Mouse (Mus musculus) adrenal gland, adult 18-20 months (tissue): Measurements from ENCODE around the gene Crtc1. TPM values are rescaled to one million over a fixed set of nuclear protein-coding genes. Genes with fewer than 3 reads are reported as not detected.

ENCODE experiments used
- DNase-seq, 2 experiments: peaks; one replicate each; pipeline ENCODE4 v3.0.0; 2021 to 2022; ENCODE audit warnings: low spot score in 2 of 2
- total RNA-seq, 2 experiments: library from RNA; stranded (reverse); gene quantifications; 1 replicate in 1 of 2; 2 replicates in 1 of 2; pipeline ENCODE4 v1.2.3; 2021

Gene Crtc1
- total RNA-seq, 2 experiments from 2014 or later = 19.3 to 22.3 TPM

DNA sequence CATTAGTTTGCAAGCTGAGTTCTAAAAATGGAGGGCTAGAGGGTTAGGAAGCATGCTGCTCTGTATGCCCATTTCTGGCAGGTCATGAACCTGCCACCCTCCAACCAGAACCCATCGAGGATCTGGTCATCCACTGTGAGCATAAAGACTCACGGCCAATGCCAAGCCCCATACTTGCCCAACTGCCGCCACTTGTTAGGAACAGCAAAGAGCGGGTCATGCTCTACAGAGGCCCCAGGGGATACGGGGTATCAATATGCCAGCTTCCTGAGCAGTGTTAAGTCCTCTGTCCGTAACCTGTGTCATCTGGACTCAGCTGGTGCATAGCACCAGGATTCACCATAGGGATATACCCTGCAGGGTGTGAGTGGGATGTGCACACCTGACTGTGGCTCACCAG is 24.8 kb upstream of the Crtc1 start:
- no peak for DNase-seq

DNA sequence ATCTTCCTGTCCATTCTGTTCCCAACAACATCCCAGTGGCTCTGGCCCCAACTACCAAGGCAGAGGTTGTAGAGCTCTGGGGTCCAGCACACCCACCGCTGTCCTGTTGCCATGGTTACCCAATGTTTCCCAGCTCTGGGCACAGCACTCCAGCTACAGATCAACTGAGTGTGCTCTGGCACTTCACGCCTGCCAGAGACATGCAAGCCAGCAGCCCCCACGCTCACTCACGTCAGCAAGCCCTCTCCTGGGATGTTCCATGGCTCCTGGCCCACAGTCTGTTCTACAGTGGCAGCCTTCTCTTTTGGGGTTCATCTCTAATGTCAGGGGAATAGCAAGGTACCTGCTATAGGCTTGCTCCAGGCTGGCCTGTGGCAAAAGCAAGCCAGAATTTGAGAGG is 23.9 kb upstream of the Crtc1 start:
- no peak for DNase-seq

DNA sequence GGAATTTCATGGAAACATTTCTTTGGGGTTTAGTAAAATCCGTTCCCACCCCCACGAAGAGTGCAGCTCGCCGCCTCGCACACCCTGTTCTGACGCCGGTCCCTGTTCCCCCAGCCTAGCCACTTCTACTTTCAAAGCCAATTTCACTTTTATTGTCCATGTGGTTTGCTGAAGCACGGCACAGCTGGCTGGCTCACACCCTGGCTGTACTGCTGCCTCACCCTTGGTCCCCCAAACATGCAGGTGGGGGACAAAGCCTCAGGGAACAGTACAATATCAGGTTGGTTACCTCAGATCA is 23.1 kb upstream of the Crtc1 start:
- no peak for DNase-seq

DNA sequence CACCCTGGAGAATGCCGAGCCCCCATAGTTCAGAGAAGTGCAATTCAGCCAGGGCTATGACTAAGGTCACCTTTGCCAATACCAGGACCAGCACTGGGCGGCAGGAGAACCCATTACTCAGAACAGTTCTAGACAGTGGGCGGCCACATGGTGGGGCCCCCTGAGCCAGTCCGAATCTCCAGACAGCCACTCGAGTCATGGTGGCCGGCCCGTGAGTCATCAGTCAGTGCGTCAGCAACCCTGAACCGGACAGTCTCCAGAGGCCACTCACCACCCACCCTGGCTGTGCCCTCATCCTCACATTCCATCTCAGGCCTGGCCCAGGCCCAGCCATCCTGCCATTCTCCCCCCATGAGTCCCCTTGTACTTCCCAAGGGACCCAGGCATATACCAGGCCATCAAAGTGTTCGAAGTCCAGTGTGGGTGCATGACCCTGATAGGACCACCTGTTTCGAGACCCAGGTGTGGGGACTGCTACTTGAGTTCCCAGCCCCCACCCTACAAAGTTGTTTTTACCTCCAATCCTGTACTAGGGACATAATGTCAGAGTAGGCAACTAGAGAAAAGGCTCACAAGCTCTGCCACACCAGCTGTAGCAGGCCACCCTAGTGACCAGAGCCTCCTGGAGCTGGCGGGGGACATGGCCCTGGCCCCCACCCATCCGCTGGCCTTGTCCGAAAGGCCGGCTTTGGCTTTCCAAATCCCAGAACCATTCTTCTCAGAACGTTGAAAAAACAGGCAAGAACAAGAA is 22.6 kb upstream of the Crtc1 start:
- DNase-seq = peak; percentile 54 to 56

DNA sequence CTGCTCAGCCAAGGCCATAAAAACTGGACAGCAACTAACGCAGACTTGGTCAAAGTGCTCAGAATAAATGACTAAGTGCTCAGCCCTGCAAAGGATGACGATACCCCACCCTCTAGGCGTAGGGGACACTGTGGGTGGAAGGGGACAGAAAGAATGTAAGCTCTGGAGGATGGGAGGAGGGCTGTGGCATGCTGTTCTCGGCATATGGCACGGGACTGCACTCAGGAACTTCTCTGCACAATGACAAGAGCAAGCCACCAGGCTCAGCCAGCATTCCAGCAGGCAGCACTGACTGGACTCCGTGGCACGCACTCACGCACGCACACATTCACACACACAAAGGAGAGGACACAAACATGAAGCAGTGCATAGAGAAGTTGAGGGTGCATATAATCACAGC is 21.2 kb upstream of the Crtc1 start:
- no peak for DNase-seq

DNA sequence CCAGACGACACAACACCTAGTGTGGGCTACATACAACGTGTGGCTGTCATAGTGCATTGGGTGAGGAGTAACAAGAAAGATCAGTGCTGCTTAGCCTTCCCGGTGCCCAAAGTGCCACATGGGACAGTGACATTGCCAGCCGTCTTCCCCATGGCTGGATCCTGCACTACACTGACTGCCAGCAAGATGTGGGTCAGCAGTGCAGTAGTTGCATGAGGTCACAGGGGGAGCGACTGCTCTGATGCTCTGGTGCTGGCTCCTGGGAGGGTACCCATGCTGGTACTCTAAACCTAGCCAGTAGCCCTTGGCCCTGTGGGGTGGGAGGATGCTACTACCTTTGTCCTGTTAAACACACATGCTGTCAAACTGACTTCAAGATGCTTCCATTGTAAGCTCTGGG is 20.8 kb upstream of the Crtc1 start:
- no peak for DNase-seq

DNA sequence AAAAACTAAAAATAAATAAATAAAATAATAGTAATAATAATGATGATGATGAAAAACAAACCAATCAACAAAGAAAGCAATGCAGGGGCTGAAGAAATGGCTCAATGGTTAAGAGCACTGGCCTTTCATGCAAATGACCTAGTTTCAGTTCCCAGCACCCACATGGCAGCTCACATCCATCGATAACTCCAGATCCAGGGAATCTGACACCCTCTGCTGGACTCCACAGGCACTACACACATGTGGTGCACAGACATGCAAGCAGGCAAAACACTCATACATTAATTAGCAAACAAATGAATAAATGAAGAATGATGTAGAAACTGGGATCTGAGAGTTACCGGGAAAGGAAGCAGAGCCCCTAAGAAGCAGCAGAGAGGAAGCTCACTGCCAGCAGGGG is 20.3 kb upstream of the Crtc1 start:
- DNase-seq = no peak

DNA sequence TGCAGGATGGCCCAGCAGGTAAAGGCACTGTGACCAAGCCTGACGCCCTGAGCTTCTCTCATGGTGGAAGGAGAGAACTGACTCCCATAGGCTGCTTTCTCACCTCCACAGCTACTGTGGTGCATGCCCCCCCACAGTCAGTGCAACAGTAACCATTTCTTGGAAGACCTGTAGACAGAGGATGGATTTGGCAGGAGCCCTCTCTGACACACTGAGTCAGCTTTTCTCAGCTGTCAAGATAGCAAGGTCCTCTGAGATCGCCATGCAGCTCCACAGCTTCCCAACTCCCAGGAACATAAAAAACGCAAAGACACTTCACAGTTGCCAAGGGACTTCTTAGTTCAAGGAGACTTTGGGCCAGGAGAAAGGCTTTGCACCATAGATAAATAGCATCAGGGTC is 19.1 kb upstream of the Crtc1 start:
- no peak for DNase-seq

DNA sequence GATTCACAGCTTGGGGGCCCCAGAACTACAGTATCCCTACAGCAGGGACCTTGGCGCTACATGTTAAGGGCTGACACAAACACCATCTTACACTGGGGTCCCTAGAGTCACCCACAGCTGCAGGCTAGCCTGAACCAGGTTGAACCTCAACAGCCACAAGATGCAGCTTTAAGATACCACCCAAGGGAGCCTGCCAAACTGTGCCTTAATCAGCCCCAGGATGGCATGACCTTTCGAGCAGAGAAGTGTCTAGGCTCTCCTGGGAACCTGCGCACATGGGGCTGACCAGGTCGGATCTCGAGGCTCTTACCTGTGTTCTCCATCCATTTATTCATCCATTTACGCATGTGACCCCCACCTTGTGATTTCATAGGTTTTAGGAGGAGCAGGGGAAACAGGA is 18.5 kb upstream of the Crtc1 start:
- DNase-seq = no peak

DNA sequence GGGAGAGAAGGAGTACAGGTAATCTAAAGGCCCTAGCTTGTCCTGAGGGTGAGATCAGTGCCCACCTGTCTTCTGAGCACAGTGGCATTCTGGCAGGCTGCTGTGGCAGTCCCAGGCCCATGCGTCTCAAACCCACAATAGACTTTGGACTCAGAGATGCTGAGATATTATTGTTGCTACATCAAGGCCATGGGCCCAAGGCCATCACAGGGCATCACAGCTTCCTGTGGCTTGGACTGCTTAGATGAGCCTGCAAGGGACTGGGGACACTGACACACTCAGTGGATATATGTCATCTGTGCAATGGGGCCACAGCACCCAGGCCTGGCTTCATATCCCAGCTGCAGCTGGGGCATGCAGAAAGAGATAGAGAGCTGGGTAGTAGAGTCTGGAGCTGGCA is 17.6 kb upstream of the Crtc1 start:
- DNase-seq = no peak

DNA sequence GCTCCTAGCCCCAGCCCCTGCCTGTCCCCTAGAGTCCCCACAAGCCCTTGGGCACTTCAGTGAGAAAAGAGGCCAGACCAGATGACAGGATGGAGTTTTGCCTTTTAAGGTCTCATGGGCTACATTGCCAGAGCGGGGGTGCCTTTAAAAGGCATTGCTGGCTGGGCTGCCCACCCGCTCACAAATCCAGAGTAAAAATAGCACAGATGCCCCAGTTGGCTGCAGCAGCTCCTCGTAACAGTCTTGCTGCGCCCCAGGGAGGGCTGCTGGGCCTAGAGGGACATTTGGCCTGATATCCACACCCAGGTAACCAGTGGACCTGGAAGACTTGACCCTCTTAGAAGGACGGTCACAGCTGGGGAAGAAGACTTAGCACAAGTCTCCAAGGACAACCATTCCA is 14.5 kb upstream of the Crtc1 start:
- no peak for DNase-seq

DNA sequence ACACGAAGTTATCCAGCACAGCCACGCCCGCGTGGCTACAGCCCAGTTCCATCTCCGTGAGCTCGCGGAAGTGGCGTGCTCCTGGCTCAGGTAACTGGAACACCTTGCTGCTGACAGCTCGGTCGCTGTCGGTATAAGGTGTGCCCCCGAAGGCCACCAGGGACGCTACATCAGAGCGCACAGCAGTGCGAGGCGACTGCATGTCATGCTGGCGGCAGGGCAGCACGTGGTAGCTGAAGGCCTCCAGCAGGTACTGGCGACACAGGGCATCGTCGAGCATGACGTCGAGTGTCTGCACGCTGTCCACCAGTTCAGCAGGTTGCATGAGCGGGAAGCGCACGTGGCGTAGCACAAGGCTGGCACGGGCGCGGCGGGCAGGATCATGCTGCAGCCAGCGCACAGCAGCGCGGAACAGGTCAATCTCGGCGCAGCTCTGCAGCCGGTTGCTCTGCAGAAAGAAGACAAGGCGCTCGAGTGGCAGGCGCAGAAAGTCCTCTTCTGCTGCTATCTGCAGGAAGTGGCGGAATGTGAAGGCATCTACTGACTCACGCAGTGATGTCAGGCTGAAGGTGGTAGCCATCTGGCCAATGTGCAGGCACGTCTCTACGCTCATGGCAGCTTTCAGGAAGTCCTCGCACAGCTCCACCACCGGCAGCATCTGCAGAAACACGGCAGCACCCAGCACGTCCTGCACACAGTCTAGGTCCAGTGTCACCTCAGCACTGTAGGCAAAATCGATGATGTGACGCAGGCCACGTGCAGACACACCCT is 13.0 kb upstream of the Crtc1 start:
- no peak for DNase-seq

DNA sequence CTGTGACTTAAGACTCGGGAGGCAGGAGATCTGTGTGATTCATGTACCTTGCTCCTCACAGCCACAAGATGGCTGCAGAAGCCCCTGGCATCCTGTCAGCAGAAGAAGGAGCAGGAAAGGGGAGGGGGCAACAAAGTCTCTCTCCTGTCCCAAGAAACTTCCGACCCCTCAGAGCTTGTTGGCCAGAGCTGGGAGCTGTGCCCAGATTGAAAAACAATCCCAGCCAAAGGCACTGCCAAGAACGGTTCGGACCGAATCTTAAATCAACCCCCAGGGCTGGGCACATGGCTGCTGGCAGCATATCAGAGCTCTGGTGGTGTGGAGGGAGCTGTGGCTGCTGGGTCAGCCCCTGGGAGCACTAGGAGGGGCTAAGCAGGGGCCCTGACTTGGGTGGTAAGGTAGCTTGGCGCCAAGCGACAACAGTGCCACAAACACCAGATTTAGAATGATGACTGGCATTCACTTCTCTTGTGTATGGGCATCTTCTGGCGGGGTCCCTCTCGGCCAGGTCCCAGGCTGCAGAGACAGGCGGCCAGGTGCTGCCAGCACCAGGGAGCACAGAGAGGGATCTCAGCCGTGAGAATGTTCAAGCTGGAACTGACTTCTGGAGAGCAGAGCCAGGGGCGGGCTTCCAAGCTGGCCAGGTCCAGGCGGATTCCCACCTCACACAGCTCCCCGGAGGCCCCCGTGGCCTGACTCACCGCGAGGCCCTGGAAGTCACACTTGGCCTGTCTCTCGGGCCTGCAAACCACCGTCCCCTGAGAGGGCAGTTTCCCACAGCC is 8.5 kb upstream of the Crtc1 start:
- DNase-seq = no peak

DNA sequence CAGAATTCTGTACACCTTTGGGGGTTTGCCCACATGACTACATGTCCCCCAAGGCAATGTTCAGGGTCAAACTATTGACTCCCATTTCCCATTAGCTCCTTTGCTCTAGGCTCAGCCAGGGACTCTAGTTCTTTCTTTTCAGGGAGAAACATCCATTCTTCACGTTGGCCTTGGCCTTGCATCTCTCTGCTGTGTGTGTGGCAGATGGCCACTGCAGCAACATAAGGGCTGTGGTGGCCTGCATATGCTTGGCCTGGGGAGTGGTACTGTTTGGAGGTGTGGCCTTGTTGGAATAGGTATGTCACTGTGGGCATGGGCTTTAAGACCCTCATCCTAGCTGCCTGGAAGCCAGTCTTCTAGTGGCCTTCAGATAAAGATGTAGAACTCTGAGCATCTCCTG is 6.6 kb upstream of the Crtc1 start:
- no peak for DNase-seq

DNA sequence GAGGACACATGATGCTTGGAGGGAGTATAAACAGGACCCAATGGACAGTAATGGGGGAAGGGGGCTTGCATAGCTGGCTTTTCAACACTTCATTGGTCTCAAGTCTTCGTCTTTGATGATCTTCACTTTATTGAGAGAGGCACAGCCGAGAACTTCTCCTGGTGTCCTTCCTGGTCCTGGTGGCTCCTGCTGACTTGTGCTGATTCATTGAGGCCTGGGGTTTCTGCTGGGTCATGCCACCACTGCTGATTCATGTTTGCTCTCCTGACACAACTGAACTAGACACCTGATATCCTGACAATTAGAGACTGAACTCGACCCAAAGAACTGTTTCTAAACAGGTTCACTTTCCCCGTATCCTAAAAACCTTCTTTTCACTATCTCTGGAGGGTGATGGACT is 3.9 kb upstream of the Crtc1 start:
- DNase-seq = no peak

DNA sequence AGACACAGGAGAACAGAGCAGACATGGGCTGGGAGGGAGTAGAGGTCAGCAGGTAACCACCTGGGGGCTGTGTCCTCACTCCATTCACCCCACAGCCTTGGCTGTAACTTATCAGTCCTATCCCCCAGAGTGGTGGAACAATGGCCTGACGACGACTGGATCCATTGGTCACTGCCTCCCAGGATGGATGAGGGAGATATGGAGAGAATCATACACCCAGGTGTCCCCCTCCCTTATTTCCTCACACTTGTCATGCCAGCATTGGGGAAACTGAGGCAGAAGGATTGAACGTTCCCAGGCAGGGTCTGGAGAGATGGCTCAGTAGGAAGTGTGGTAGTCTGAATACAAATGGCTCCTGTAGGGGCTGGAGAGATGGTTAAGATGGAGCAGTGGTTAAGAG is 2.2 kb upstream of the Crtc1 start:
- no peak for DNase-seq

DNA sequence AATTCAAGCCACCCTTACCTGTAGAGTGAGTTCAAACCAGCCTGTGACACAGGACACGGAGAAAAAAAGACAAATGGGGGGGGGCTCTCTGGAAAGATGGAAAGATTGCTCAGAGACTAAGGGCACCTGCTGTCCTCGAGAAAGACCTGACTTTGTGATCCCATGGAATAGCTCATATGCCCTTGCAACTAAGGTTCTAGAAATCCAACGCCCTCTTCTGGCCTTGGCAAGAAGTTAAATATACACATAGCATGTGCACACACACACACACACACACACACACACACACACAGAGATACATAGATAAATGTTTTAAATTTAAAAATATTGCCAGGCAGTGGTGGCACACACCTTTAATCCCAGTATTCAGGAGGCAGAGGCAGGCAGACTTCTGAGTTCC is 867 bp upstream of the Crtc1 start:
- no peak for DNase-seq

DNA sequence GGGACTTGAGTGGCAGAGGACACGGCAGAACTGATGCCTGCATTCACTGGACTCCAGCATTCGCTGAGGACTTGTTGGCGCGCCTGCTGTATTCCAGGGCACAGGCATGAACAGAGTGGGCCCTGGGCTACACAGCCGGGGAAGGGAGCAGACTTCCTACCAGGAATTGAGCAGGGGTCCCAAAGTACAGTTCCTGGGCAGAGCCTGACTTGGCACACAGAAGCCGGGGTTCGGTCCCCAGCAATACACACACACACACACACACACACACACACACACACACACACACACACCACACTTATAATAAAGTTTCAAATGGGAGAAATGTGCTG is 435 bp upstream of the Crtc1 start:
- DNase-seq = no peak

DNA sequence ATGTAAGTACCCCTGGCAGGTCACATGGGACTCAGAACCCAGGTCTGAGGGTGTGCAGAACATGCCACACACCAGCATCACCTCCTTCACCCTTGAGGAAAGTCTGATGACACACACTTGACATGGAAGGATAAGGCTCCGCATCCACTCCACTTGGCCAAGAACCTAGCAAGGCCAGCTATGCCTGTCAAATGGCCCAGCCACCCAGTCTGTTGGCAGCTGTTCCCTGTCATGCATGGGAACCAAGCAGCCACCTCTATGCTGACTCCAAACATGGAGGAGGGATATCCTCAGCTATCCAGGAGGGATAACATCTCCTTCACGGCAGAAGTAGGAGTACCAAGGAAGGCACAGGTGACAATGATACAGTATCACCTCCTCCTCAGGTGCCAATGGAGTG is 956 bp downstream of the Crtc1 start:
- DNase-seq = no peak

DNA sequence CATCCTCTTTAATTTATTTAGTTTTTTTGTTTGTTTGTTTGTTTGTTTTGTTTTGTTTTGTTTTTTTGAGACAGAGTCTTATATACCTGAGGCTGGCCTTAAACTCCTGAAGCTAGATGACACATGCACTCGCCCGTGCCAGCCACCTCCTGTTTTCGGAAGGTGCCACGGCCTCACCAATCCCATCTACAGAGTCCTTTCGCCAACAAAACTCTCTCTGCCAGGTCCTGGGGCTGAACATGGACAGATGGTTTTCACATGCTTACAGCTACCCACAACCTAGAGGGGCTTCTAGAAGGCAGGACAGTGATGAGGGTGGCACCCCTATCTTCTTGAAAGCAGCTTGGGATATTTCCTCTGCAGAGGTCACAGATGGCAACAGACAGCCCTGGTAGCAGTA is 4.2 kb downstream of the Crtc1 start:
- no peak for DNase-seq

DNA sequence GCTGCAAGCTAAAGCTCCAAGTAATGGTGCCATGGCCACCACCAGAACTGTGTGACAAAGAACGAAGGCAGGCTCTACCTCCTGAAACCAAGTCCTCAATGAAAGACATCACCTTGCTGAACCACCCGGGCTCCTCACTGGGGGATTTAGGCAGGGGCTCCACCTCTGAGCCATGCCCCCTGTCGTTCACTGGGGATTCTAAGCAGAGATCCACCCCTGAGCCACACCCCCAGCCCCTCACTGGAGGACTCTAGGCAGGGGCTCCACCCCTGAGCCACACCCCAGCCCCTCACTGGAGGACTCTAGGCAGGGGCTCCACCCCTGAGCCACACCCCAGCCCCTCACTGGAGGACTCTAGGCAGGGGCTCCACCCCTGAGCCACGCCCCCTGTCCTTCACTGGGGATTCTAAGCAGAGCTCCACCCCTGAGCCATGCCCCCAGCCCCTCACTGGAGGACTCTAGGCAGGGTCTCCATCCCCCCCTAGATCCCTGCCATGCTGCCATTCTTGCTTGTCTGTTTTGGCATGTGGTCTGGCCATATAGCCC is 6.3 kb downstream of the Crtc1 start:
- no peak for DNase-seq

DNA sequence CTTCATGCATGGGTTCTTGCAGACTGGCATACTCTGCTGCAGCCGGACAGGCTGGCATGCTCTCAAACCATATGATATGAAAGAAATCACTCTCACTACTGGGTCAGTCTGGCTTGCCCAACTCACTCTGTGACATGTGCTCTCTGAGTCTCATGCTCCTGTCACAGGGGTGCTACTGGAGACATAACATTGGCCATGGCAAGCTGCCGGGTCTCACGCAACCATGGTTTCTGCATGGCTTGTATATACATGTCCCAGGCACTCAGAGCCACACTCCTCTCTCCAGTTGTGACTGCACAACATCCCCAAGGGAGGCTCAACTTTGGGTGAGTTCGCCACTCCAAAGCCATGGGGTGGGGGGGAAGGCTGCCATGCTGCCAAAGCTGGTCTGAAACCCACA is 8.2 kb downstream of the Crtc1 start:
- DNase-seq = no peak
